Mouse (Mus musculus) kidney, postnatal 25 days (tissue): ENCODE data around the gene Slc37a1.

Source experiments
- DNase-seq, 2 experiments: peaks; one replicate each; pipeline ENCODE4 v3.0.0; 2021; ENCODE audit warnings: mixed read lengths in 2 of 2

Slc37a1 gene

DNA sequence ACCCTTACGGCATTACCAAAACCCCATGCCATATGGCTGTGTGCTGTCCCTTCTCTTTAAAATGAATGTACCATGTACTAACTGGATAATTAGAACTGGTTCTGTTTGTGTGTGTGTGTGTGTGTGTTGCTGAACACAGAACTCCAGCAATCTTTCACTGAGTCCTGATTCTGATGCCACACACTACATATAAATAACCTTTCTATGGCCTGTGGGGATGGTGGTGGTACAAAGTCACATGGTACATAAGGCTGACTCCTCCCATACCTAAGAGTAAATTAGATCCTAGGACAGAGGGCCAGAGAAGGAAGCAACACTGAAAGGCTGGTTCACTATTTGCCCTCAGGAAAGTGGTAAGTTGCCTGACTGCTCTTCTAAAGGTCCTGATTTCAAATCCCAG is at the start of gene Slc37a1:
TSS of gene Slc37a1 (plus strand) at position 301 of the 400 bp plus-strand sequence.
- DNase-seq = no peak

DNA sequence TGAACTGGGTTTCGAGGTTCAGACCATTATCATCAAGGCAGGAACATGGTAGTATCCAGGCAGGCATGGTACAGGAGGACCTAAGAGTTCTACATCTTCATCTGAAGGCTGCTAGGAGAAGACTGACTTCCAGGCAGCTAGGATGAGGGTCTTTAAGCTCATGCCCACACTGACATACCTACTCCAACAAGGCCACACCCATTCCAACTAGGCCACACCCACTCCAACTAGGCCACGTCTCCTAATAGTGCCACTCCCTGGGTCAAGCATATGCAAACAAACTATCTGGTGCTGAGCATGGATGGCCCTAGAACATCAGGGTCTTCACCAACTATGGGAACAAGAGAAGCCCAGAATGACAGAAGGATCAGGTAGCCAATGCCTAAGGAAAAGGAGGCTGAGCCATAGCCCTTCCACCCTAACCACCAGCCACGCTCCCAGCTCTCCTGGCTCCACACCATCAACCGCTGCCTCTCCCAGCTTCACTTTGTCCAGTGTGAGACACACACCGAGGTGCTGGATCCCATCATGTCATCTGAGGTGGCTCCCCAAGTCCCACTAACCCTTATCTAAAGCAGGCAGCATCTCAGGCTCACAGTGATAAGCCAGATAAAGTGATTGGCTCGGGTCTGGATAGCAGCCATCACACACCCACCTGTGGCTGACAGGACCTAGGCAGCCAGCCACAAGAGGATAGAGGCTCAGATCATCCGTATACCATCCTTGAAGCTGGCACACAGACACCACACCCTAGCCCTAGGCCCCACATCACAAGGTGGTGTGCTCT is 48.2 kb upstream of the Slc37a1 start:
- DNase-seq = no peak

DNA sequence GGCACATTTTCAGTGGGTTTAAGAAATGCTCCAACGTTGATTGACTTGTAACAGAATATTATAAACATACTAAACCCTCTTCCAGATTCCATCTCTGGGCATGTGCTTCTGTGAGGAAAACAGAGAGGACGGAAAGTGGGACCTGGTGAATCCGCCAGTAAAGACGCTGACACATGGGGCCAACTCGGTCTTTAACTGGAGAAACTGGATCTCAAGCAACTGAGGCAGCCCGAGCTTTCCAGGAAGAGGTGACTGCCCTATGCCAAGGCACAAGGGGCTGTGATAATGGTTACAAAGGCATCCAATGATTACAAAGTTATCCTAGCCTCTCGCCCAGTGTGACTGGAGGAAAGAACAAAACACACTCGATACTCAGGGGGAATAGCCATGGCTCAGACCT is 45.4 kb upstream of the Slc37a1 start:
- DNase-seq = no peak

DNA sequence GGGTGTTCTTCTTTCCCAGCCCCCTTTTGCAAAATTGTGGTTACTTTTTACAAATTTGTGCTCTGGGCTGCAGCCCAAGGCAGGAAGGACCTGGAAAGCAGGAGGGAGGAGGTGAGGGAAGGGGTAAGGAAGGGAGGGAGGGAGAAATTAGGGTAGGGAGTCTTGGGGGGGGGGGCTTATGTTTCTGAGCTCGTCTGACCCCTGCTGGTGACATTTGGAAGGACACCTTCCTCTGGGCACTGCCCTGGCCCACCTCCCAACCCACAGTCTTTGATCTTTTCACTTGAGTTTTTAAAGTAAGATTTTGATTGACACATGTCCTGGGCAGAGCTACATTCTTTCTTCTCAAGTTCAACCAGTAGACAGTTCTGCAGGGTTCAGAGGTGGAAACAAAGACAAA is 43.8 kb upstream of the Slc37a1 start:
- DNase-seq = peak in 1 of 2 experiments; percentile 53

DNA sequence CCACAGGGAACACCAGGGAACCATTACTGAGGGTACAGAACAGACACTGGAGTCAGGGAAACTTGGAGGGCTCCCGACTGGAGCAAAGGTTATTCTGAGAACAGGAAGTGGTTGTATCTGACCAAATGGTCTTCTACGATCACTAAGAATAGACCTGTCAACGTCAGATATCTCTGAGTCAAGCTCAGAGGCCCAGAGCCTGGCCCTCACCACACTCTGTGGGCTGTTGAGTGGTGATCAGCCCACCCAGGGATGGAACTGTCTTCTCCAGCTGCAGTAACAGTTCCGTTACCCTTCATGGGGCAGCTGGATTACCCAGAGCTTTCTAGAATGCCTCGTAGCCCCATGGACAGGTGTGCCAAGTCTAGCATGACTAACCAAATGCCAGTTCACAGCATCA is 41.3 kb upstream of the Slc37a1 start:
- DNase-seq = no peak

DNA sequence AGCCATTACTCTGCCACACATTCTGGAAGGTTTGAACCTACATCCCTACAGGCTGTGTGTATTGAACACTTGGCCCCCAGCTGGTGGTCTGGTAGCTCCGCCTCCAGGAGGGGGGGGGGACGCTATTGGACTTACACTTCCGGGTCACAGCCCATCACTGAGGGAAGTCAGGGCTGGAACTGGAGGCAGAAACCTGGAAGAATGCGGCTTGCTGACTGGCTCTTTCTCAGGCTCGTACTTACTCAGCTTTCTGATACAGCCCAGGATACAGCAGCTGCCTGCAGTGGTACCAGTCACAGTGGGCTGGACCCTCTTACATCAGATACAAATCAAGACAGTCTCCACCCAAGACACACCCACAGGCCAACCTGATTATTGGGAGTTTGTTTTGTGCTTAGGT is 39.4 kb upstream of the Slc37a1 start:
- no peak for DNase-seq

DNA sequence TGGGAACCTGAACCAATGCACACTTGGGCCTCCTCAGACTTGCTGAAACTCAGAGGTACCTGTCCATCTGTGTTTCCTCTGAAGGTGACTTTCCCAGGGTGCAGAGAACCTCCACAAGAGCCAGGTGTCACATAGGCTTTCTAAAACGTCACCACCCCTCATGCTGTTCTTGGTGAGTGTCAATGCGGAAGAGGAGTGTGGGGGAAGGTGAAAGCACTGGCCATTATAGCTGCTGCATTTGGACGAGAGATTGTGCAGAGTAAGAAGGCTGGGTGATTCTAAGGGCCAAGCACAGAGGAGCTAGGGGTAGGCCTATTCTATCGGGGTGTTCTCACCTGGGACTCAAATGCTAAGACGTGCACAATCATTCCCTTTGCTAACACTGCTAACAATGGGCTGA is 32.6 kb upstream of the Slc37a1 start:
- DNase-seq = no peak

DNA sequence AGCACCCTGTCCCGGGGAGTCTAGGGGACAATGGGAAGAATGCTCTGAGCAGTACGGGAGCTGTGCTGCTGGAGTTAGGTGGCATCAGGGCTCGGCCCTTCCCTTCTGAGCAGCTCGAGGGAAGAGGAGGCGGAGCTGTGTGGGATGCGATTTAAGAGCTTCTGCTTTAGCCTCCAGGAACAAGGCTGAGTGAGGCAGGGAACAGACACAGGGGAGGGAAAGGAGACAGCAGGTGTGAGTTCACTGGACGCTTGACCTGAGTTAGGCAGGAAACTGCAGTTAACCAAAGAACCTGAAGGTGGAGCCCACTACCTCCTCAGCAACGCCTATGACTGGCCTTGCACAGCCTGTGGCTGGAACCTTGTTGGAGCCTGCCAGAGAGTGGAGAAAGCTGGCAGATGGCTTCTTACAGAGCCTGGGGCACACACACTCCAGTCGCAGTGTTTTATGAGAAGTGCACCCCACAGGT is 32.1 kb upstream of the Slc37a1 start:
- DNase-seq = peak; percentile 88 to 89

DNA sequence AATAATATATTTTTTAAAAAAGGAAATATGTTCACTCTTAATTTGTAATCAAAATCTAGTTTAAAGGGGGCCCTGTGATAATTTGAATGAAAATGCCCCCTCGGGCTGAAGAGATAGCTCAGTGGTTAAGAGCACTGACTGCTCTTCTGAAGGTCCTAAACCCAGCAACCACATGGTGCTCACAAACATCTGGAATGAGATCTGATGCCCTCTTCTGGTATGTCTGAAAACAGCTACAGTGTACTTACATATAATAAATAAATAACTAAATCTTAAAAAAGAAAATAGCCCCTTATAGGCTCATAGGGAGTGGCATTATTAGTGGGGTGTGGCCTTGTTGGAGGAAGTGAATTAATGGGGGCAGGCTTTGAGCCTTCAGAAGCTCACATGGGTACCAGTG is 29.4 kb upstream of the Slc37a1 start:
- DNase-seq = no peak

DNA sequence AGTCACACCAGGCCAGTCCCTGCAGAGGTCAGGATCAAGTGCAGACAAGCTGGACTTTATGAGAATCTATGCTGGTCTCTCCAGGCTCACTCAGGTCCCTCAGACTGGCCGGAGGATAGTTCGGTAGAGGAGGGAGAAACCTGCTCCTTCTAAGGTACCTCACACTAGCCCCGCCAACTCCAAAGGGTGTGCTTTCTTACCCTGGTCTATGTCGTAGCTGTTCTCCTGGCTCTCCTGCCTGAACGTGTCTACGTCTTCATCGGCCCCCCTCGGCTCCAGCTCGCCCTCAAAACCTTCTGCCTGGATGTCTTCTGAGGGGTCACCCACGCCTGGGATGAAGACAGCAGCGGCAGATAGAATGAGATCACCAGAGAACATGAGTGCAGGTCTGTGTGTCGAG is 28.7 kb upstream of the Slc37a1 start:
- no peak for DNase-seq

DNA sequence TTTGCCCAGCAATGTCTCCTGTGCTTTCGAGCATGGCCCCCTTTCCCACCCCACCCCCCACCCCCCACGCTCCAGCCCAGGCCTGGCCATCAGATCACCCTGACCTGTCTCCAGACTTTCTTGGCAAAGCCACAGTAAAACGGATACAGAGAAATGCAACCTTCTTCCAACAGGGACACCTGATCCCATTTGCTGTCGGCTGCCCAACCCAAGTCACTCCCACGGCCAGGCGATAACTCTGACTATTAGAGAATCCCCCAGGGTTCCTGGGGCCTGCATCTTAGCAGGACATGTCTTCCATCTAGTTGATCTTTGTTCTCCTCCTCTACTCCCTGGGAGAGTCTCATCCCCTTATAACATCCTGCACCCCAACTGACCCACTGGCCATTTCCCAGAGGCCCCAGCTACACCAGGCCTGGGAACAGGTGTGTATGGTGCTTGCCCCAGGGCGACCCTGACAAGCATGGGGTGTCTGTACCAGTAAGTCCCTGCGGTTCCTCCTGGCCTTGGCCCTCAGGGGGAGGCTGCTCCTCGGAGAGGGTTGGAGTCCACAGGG is 28.2 kb upstream of the Slc37a1 start:
- no peak for DNase-seq

DNA sequence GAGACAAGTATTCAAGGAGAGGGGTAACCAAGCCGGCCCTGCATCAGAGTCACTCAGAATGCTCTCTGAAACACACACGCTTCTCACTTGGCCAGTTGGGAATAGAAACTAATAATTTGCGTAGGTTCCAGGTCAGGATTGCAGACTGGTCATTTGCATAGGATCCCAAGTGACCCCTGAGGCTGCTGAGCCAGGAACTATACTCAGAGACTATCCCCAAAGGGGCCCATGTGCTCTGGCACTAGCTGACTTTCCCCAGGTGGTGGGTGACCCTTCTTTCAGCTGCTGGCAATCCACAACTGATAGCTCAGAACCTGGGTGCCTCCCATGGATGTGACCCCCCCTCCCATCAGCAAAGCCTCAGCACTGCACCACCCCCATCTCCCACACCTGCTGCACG is 27.4 kb upstream of the Slc37a1 start:
- DNase-seq = peak in 1 of 2 experiments; percentile 45

DNA sequence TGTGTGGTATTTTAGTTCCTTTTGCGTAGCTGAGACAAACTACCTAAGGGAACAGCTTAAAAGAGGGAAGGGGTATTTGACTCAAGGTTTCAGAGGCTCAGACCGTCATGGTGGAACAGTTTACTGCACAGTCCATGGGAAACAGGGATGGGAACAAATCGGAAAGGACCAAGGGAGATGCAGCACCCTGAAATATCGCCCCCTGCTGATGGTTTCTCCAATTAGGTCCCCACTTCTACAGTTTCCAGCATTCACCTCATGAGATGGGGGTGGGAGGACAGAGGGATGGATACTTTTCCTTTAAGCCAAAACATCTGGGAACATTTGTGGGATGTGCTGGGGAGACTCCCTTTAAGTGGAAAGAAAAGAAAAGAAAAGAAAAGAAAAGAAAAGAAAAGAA is 26.8 kb upstream of the Slc37a1 start:
- peak; percentile 38 to 44 for DNase-seq

DNA sequence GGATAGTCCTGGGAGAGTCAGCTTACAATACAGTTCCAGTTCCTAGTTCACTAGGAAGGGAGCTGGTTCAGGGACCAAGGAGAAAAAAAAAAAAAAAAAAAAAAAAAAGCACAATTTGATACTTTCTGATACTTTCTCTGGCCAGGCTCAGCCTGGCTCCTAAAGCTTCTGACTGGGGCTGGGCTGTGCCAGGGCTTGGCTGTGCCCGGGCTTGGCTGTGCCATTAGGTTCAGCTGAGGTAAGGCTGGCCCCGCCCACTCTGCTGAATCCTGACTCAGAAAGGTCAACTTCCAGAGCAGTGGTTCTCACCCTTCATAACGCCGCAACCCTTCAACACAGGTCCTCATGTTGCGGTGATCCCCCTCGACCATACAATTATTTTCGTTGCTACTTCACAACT is 26.2 kb upstream of the Slc37a1 start:
- DNase-seq = peak; percentile 96

DNA sequence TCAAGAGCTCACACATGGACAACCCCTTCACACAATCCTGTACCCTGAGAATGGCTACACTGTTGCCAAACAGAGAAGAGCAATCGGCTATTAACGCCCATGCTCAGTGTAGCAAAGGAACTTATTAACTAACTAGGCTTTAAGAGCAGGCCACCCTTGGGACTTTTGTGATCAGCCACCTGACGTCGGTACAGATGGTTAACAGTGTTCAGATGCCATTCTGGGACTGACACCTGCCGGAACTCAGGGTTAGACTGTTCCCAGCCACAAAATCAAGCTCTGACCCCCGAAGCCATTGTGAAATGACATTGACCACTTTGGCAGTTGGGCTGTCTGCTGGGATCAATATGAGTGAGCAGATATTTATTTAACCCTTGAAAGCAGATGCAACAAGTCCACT is 25.2 kb upstream of the Slc37a1 start:
- peak; percentile 36 to 57 for DNase-seq

DNA sequence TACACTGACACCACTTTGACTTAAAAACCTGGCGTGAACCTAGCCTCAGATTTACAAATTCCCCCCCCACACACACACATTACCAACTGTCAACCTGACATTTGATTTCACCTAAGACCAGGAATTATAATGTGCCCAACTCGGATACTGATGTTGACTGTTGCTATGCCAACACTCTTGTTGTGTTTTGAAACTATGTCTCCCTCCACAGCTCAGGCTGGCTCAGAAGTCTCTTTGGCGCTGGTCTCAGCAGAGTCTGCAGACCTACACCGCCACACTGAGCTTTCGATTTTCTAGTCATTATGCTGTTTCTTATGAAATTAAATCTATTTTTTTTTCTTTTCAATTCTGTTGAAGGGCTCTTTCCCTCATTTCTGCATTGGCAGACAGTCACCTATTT is 23.9 kb upstream of the Slc37a1 start:
- peak in 1 of 2 experiments; percentile 43 for DNase-seq

DNA sequence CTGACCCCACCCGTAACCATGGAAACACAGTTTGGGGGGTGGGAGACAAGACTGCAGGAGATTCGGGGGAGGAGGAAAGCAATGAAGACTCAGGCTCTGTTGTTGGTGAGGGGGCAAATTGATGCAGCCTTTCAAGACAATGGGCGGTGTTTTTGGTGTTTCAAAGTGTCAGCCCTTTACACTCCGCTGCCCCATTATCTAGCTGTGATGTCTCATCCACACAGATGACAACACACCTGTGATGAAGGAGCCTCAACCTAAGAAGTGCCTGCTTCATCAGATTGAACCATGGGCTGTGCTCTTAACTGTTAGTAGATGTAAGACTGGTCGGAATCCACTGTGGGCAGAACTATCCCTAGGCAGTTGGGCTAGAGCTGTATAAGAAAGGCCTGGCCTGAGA is 22.8 kb upstream of the Slc37a1 start:
- peak in 1 of 2 experiments; percentile 24 for DNase-seq

DNA sequence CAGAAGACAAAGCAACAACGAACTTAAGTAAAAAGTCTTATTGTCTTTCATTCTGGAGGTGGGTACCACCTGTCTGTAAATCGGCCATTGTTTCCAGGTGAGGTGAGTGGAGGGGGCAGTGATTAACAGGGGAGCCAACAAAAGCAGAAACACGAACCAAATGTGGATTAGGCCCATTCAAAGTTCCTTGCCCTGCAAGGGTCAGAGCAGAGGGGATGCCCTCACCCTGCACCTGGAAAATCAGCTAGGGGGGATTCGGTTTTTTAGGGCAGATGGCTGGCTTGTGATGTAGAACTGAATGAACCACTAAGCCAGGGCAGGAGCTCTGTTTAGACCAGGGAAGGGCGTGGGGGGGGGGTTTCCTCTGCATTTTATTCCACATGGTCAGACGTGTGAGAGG is 22.2 kb upstream of the Slc37a1 start:
- DNase-seq = peak in 1 of 2 experiments; percentile 11

DNA sequence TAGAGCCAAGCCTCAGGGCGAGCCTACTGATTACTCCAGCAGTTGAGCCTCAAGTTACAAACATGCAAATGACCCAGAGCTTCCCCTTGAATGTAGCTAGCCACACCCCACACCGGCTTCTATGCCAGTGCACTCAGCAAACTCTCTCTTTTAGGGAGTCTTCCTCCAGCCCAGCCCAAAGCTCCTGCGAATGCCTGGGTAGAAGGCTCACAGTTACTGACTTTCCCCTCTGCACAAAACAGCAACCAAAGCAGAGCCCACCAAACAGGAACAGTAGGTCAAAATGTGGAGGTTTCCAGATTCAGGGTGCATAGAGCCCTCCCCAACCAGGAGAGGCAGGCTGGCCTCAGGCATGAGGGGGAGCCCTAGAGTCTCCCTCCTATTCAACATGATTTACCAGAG is 21.4 kb upstream of the Slc37a1 start:
- peak in 1 of 2 experiments; percentile 33 for DNase-seq

DNA sequence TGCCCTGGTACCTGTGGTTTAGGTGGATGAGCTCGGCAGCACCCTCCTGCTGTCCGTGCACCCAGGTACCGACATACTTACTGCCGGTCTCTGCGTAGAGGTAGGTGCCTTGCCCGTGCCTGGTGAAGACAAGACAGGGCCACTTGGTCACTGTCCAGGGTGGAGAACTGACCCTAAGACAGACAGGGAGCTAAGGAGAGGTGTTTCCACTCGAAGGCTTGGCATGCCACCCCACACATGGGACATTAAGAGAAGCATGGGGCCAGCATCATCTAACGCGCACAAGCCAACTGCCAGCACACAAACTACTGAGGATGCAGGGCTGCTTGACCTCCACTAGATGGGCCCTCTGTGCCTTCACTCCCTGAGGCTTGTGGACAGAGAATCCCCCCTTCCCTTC is 20.8 kb upstream of the Slc37a1 start:
- DNase-seq = peak in 1 of 2 experiments; percentile 41

DNA sequence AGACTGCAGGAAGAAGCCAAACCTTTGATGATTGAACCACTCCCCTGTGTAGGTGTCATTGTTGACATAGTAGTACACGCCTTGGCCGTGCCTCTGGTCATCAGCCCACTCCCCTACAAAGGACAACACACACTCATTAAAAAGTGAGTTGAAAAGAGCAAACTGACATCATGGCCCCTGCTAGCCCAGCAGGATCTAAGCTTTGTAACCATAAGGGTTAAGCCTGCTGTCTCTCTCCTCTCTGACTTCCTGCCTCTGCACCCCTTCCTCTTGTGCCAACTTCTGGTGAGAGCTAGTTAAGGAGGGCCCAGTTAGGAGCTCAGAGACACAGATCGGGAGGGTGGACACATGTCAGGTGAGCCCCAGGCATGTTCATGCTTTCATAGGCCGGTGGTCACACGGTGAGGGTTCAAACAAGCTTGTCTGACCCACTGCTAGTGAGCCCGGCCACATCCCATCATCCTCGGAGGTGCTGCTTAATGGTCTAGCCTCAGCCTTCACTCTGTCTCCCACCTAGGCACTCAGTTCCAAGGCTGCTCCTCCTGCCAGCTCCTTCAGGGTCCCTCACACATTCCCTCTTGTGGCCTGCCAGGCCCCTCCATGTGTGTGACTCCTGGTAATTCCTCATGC is 20.2 kb upstream of the Slc37a1 start:
- peak in 1 of 2 experiments; percentile 39 for DNase-seq

DNA sequence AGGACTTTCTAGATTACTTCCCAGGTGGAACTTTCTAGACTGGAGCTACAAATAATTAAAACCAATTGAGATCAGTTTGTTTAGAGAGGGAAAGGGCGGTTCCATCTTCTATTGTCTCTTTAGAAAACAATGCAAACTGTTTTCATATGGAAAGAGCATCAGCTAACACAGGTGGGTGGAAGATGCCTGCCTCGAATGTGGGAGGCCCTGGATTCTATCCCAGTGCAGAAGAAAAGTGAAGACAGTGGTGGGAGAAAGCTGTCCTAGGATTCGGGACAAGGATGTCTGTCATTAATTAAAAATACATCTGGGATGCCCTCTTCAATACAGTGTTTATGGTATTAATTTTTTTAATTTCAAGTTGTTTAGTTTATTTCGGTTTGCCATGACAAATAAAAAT is 19.5 kb upstream of the Slc37a1 start:
- DNase-seq = peak in 1 of 2 experiments; percentile 19

DNA sequence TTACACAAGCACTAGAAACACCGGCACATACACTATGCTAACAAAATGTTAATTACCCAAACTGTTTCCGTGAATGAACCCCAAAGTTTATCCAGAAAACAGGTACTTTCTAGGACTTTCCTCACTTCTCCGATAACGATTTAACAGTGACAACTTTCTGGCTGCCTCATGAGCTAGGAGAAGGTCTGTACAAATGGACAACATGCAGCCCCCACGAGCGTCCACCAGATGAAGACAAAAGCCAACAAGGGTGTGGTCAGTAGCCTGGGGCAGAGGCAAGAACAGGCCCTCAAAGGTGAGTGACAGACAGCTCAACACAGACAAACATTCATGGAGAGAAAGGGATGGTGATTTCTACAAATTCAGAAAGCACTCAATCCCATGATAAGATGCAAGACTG is 19.0 kb upstream of the Slc37a1 start:
- DNase-seq = peak in 1 of 2 experiments; percentile 22

DNA sequence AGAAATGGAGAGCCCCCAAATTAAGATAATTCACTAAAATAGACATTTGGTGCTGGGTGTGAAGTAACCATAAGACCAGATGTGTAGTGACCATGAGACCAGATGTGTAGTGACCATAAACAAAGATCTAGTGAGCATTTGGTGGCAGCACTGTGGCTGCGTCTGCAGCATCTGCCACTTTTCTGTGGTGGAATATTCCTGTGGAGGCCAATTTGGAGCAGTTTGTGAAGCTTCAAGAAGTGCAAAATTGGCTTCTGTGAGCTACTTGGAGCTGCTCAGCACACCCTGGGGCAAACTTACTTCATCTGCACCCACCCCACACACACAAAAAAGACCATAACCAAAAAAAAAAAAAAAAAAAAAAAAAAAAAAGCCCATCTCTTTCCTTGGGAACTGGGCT is 18.6 kb upstream of the Slc37a1 start:
- DNase-seq = no peak
